Mouse (Mus musculus): Measurements from ENCODE around the gene Cul4a. TPM values are rescaled to one million over a fixed set of nuclear protein-coding genes. Genes with fewer than 3 reads are reported as not detected.
A peak's percentile ranks its signal among the peaks of the same experiment; 100 is the strongest.
"Not testable (repeated sequence)": the region's sequence is repeated elsewhere in the genome, so short reads cannot be mapped to it uniquely, and the experiment has no call there.

Cul4a gene
- 10 to 100 TPM; 77.2 to 81.4 TPM for total RNA-seq (2021)

GRCm38 (mm10) chr8:13105087-13105881 is at the start of gene Cul4a, which contains the start of gene Pcid2:
Cul4a (plus strand) TSS chr8:13105621.
Pcid2 (minus strand) TSS chr8:13105459.
- intact Hi-C loops (cut with DNase I) = loop anchor here (2.0 to 10.0 kb wide), 6 partner anchors 54 to 1550 kb away; partner anchors contain the start of genes Atp11a, Cars2, Ing1 and Lamp1
- peak; percentile 93 to 94 for DNase-seq

- intact Hi-C loops (cut with DNase I) = no loop called here
- no peak for DNase-seq
Measured at GRCm38 (mm10) chr8:13057351-13057750, 48.1 kb upstream of the Cul4a start.

- intact Hi-C loops (cut with DNase I) = no loop called here
- no peak for DNase-seq
Measured at GRCm38 (mm10) chr8:13060441-13061150, 44.8 kb upstream of the Cul4a start, which contains the start of gene Proz. Proz (plus strand) TSS chr8:13060914.

- no peak for DNase-seq
- intact Hi-C loops (cut with DNase I) = no loop called here
Measured at GRCm38 (mm10) chr8:13063112-13063511, 42.3 kb upstream of the Cul4a start.

- intact Hi-C loops (cut with DNase I) = no loop called here
- DNase-seq = no peak
Measured at GRCm38 (mm10) chr8:13073255-13073654, 32.2 kb upstream of the Cul4a start.

GRCm38 (mm10) chr8:13075044-13075443 is 30.4 kb upstream of the Cul4a start:
- intact Hi-C loops (cut with DNase I) = no loop called here

GRCm38 (mm10) chr8:13075579-13075978 is 29.8 kb upstream of the Cul4a start:
- intact Hi-C loops (cut with DNase I); DNase-seq: not testable (repeated sequence)

More at GRCm38 (mm10) chr8:13075044-13075443, 30.4 kb upstream of the Cul4a start:
- no peak for DNase-seq

- intact Hi-C loops (cut with DNase I) = no loop called here
- no peak for DNase-seq
Measured at GRCm38 (mm10) chr8:13077542-13077941, 27.9 kb upstream of the Cul4a start.

GRCm38 (mm10) chr8:13104691-13105086 is 732 bp upstream of the Cul4a start:
- intact Hi-C loops (cut with DNase I) = loop anchor here (2.0 to 10.0 kb wide), 7 partner anchors 54 to 1550 kb away; partner anchors contain the start of genes Atp11a, Cars2, Ing1 and Lamp1

GRCm38 (mm10) chr8:13105908-13106551 is 609 bp downstream of the Cul4a start:
- intact Hi-C loops (cut with DNase I) = loop anchor here (2.0 to 10.0 kb wide), 6 partner anchors 53 to 1551 kb away; partner anchors contain the start of genes Atp11a, Cars2, Ing1 and Lamp1
- no peak for DNase-seq

More at GRCm38 (mm10) chr8:13104691-13105086, 732 bp upstream of the Cul4a start:
- DNase-seq = peak; percentile 92 to 93

- intact Hi-C loops (cut with DNase I) = loop anchor here (5.0 to 10.0 kb wide), 5 partner anchors 131 to 1553 kb away; partner anchors contain the start of genes Atp11a, Cars2, Ing1 and Tubgcp3
- DNase-seq = no peak
Measured at GRCm38 (mm10) chr8:13107990-13108638, 2.7 kb downstream of the Cul4a start.

- intact Hi-C loops (cut with DNase I) = loop anchor here (5.0 to 10.0 kb wide), 5 partner anchors 132 to 1554 kb away; partner anchors contain the start of genes Atp11a, Cars2, Ing1 and Tubgcp3
- DNase-seq = no peak
Measured at GRCm38 (mm10) chr8:13108967-13109366, 3.5 kb downstream of the Cul4a start.

GRCm38 (mm10) chr8:13109416-13109960 is 4.1 kb downstream of the Cul4a start:
- DNase-seq = no peak
- intact Hi-C loops (cut with DNase I) = loop anchor here (5.0 to 10.0 kb wide), 5 partner anchors 132 to 1555 kb away; partner anchors contain the start of genes Atp11a, Cars2, Ing1 and Tubgcp3

- intact Hi-C loops (cut with DNase I) = no loop called here
- DNase-seq = no peak
Measured at GRCm38 (mm10) chr8:13111917-13112316, 6.5 kb downstream of the Cul4a start.

- no peak for DNase-seq
- intact Hi-C loops (cut with DNase I) = no loop called here
Measured at GRCm38 (mm10) chr8:13113232-13113631, 7.8 kb downstream of the Cul4a start.

GRCm38 (mm10) chr8:13117096-13117495 is 11.7 kb downstream of the Cul4a start:
- DNase-seq = no peak
- intact Hi-C loops (cut with DNase I) = no loop called here

GRCm38 (mm10) chr8:13118516-13118915 is 13.1 kb downstream of the Cul4a start:
- intact Hi-C loops (cut with DNase I) = no loop called here
- DNase-seq = no peak

GRCm38 (mm10) chr8:13120882-13121665 is 15.7 kb downstream of the Cul4a start:
- intact Hi-C loops (cut with DNase I) = loop anchor here (5.0 kb wide), 1 partner anchor 141 kb away; no protein-coding TSS in a partner anchor
- DNase-seq = no peak
